Mouse (Mus musculus) E14TG2a.4 (cell line): ENCODE measurements around the gene Osbpl8.

Experiments
- H3K27me3 ChIP-seq: 2 replicates; pipeline ENCODE4 v1.6.1; 2014; ENCODE audit warnings: low read length, control low read depth; ENCODE audit not compliant: insufficient read depth
- H3K36me3 ChIP-seq: 2 replicates; pipeline ENCODE4 v1.6.1; 2014; ENCODE audit warnings: low read length, control low read depth; ENCODE audit not compliant: insufficient read depth
- H3K4me1 ChIP-seq: replicated peaks from 2 replicates; pipeline ENCODE4 v1.6.1; 2014; ENCODE audit warnings: low read depth, low read length, control low read depth
- H3K4me3 ChIP-seq: replicated peaks from 2 replicates; pipeline ENCODE4 v1.5.1; 2014; ENCODE audit warnings: mild to moderate bottlenecking, low read length
- H3K9me3 ChIP-seq: 2 replicates; pipeline ENCODE4 v1.6.1; 2014; ENCODE audit warnings: low read length, control low read depth
- CTCF ChIP-seq: conservative IDR thresholded peaks from 2 replicates; pipeline ENCODE4 v1.5.1; 2014; ENCODE audit warnings: low read length
- NANOG ChIP-seq: IDR thresholded peaks from 2 replicates; pipeline ENCODE4 v1.6.1; 2014; ENCODE audit warnings: borderline replicate concordance, low read length, mixed read lengths
- POU5F1 ChIP-seq: IDR thresholded peaks from 2 replicates; pipeline ENCODE4 v1.6.1; 2014; ENCODE audit warnings: low read length, borderline replicate concordance

Osbpl8 gene

GRCm38 (mm10) chr10:111137905-111138304, 26.6 kb upstream of the Osbpl8 start:
- H3K9me3 ChIP-seq: no peaks in the 10 kb centered on the region
- no peak overlapping the region for H3K4me3 ChIP-seq
- no peaks in the 10 kb centered on the region for H3K4me1 ChIP-seq
- H3K36me3 ChIP-seq: no peaks in the 10 kb centered on the region
- H3K27me3 ChIP-seq: no peaks in the 10 kb centered on the region
- no peak for TF ChIP-seq POU5F1
- no peak for TF ChIP-seq NANOG
- no peak for TF ChIP-seq CTCF

- TF ChIP-seq CTCF (no peak), POU5F1 (no peak), NANOG (no peak)
- Histone ChIP-seq H3K9me3 (no peaks in the 10 kb centered on the region), H3K27me3 (no peaks in the 10 kb centered on the region), H3K36me3 (no peaks in the 10 kb centered on the region), H3K4me1 (peaks cover 5% of the 10 kb centered on the region), H3K4me3 (no peak overlapping the region)
Observed at GRCm38 (mm10) chr10:111139170-111139569, 25.4 kb upstream of the Osbpl8 start.

DNA sequence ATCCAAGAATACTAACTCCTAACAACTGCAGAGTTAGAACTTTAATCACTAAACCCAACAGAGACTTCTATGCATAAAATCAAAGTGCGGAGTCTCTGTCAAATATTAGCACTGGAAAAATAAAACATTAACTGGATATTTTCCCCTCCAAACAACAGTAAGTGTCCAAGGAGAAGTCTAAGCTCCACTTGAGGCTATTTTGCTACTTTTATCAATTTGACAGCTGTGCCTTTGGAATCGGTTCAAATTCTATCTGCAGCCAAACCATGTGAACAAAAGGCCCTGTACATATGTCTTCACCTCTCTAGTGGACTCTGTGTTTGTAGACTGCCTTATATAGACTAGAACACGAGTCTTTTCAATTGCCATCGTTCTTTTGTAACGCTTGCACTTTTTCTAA, 24.7 kb upstream of the Osbpl8 start:
- no peaks in the 10 kb centered on the region for H3K27me3 ChIP-seq
- no peaks in the 10 kb centered on the region for H3K9me3 ChIP-seq
- H3K36me3 ChIP-seq: no peaks in the 10 kb centered on the region
- TF ChIP-seq NANOG (no peak), CTCF (no peak), POU5F1 (no peak)
- peaks cover 12% of the 10 kb centered on the region for H3K4me1 ChIP-seq
- no peak overlapping the region for H3K4me3 ChIP-seq

GRCm38 (mm10) chr10:111144371-111144959, 20.1 kb upstream of the Osbpl8 start:
- H3K4me3 ChIP-seq: no peak overlapping the region
- TF ChIP-seq POU5F1 (no peak), NANOG (no peak), CTCF (no peak)
- H3K4me1 ChIP-seq: peaks cover 16% of the 10 kb centered on the region
- no peaks in the 10 kb centered on the region for H3K9me3 ChIP-seq
- no peaks in the 10 kb centered on the region for H3K27me3 ChIP-seq
- H3K36me3 ChIP-seq: no peaks in the 10 kb centered on the region

- H3K36me3 ChIP-seq: no peaks in the 10 kb centered on the region
- TF ChIP-seq POU5F1 (no peak), CTCF (no peak), NANOG (no peak)
- H3K27me3 ChIP-seq: peaks cover 4% of the 10 kb centered on the region; the same call in 1 of the 2 replicates
- no peak overlapping the region for H3K4me3 ChIP-seq
- no peaks in the 10 kb centered on the region for H3K9me3 ChIP-seq
- H3K4me1 ChIP-seq: peaks cover 9% of the 10 kb centered on the region
Observed at GRCm38 (mm10) chr10:111149761-111150160, 14.8 kb upstream of the Osbpl8 start.

- TF ChIP-seq NANOG (no peak), CTCF (no peak), POU5F1 (no peak)
- Histone ChIP-seq H3K36me3 (no peaks in the 10 kb centered on the region), H3K9me3 (no peaks in the 10 kb centered on the region), H3K4me1 (peaks cover 8% of the 10 kb centered on the region; the same call in 1 of the 2 replicates), H3K4me3 (no peak overlapping the region), H3K27me3 (peaks cover 24% of the 10 kb centered on the region)
Observed at GRCm38 (mm10) chr10:111155065-111155464, 9.5 kb upstream of the Osbpl8 start.

DNA sequence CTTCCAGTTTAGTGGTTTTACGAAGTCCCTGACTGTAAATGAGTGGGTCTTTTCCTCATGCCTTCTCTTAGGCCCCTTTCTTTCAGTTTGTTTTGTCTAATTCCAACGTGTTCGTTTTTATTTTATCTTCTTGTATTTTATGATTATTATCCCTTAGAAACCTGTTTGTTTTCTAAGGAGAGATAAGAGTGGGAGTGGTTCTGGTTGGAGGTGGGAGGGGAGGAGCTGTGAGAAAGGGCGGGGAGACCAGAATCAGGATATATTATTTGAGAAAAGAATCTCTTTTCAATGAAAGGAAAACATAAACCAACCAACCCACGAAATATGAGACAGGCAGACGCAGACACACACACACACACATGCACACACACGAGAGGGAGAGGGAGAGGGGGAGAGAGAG, 9.0 kb upstream of the Osbpl8 start:
- H3K27me3 ChIP-seq: peaks cover 24% of the 10 kb centered on the region
- H3K4me3 ChIP-seq: no peak overlapping the region
- no peak for TF ChIP-seq CTCF
- TF ChIP-seq NANOG: no peak
- TF ChIP-seq POU5F1: no peak

DNA sequence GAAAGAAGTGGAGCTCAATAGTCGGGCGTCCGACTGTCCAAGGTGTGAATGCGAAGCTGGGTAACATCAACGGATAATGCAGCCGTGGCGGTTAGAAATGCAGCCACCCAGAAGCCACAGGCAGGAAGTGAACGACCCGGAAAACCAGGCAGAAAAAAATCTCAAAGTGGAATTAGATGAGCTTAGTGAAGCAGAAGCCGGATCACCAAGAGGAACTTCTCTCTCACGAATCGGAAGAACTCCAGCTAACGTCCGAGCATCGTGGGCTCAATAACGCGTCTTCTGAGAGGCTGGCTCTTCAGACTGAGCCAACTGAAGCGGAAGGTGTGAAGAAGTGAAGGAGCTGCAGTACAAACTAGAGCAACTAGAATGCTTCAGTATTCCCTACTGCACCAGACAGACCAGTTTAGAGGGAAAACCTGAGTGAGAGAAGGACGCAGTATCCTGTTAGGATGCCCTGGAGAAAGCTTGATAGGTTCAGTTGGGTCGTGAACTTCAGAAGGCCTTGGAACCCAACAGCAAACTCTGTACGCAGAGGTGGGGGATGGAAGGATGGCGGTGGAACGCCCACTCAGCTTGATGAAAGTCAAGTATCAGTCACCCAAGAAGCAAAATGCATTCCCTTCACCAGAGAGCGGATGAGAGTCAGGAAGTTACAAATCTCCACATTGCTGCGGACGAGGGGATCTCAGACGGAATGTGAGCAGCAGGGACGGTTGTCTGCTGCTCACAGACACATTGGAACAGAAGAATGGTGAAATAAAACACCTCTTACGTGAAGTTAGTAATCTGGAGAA, 8.0 kb upstream of the Osbpl8 start:
- peaks cover 24% of the 10 kb centered on the region for H3K27me3 ChIP-seq
- H3K9me3 ChIP-seq: no peaks in the 10 kb centered on the region
- no peak for TF ChIP-seq CTCF
- TF ChIP-seq POU5F1: no peak
- TF ChIP-seq NANOG: no peak
- peaks cover 8% of the 10 kb centered on the region; the same call in 1 of the 2 replicates for H3K4me1 ChIP-seq
- H3K4me3 ChIP-seq: no peak overlapping the region
- no peaks in the 10 kb centered on the region for H3K36me3 ChIP-seq

More for the DNA sequence above, 9.0 kb upstream of the Osbpl8 start:
- H3K9me3 ChIP-seq: no peaks in the 10 kb centered on the region
- no peaks in the 10 kb centered on the region for H3K36me3 ChIP-seq
- peaks cover 8% of the 10 kb centered on the region; the same call in 1 of the 2 replicates for H3K4me1 ChIP-seq
